Mouse (Mus musculus) stomach, postnatal 0 days (tissue): Measurements from ENCODE around the gene Sema3b. TPM values are rescaled to one million over a fixed set of nuclear protein-coding genes. Genes with fewer than 3 reads are reported as not detected.

Source experiments
- ATAC-seq: fragments of 200-750 bp; cut with Nextera tagmentation; 2 replicates; pipeline ENCODE4 v1.8.0; 2017; ENCODE audit not compliant: low FRiP score, low TSS enrichment
- DNase-seq: peaks from one replicate; pipeline ENCODE4 v3.0.0-alpha.2; 2016; ENCODE audit warnings: low spot score
- H3K27ac ChIP-seq: fragments of 300-500 bp; sonication (generic); replicated peaks from 2 replicates; pipeline ENCODE4 v1.5.1; 2014; ENCODE audit warnings: mild to moderate bottlenecking, control low read depth
- H3K27me3 ChIP-seq: fragments of 300-500 bp; sonication (generic); 2 replicates; pipeline ENCODE4 v1.6.1; 2014; ENCODE audit warnings: low read length; ENCODE audit not compliant: control insufficient read depth, insufficient read depth
- H3K36me3 ChIP-seq: fragments of 300-500 bp; sonication (generic); 2 replicates; pipeline ENCODE4 v1.6.1; 2014; ENCODE audit warnings: low read length, mixed read lengths; ENCODE audit not compliant: control insufficient read depth, insufficient read depth
- H3K4me1 ChIP-seq: fragments of 300-500 bp; sonication (generic); replicated peaks from 2 replicates; pipeline ENCODE4 v1.6.1; 2014; ENCODE audit warnings: antibody characterized with exemption; ENCODE audit not compliant: control insufficient read depth, insufficient read depth
- H3K4me2 ChIP-seq: fragments of 300-500 bp; sonication (generic); replicated peaks from 2 replicates; pipeline ENCODE4 v1.6.1; 2014; ENCODE audit warnings: low read depth, mild to moderate bottlenecking, control low read depth, moderate library complexity
- H3K4me3 ChIP-seq: fragments of 300-500 bp; sonication (generic); 2 replicates; pipeline ENCODE4 v1.5.1; 2014; ENCODE audit warnings: low read depth, low read length, control low read depth
- H3K9ac ChIP-seq: fragments of 300-500 bp; sonication (generic); 2 replicates; pipeline ENCODE4 v1.6.1; 2014; ENCODE audit warnings: mild to moderate bottlenecking, low read length, control low read depth, mixed read lengths
- H3K9me3 ChIP-seq: fragments of 300-500 bp; sonication (generic); 2 replicates; pipeline ENCODE4 v1.6.1; 2016; ENCODE audit warnings: low read length; ENCODE audit not compliant: control insufficient read depth
- CTCF ChIP-seq: IDR thresholded peaks from 2 replicates; pipeline ENCODE4 v1.5.1; 2016; ENCODE audit warnings: antibody characterized with exemption, low read depth, mild to moderate bottlenecking, moderate library complexity
- EP300 ChIP-seq: optimal IDR thresholded peaks from 2 replicates; pipeline ENCODE3; 2016; ENCODE audit warnings: antibody characterized with exemption
- WGBS: fragments of 180-500 bp; shearing (Covaris S2); extraction: QIAGEN DNeasy Blood & Tissue Kit; methylation state at CpG from one replicate; pipeline ENCODE4 v1.1.7; 2014; 5-methylcytosine and 5-hydroxymethylcytosine counted together
- polyA plus RNA-seq: library from polyadenylated mRNA; unstranded; fragments of >200 nt; fragmentation: Nextera tagmentation; extraction: Ambion mirVana; gene quantifications from 2 replicates; pipeline ENCODE4 v1.2.1, GENCODE M21; 2015

The Sema3b gene
- polyA plus RNA-seq, 1 experiment from 2014 or later, result 16.3 TPM

- H3K9ac ChIP-seq, result peak overlapping the region; percentile 85
- no peaks in the 10 kb centered on the region for H3K9me3 ChIP-seq
- no peak; the same call in 1 of the 2 replicates for TF ChIP-seq CTCF
- no peak for TF ChIP-seq EP300
- ATAC-seq (peak; percentile 91), DNase-seq (peak; percentile 98)
- H3K4me1 ChIP-seq, result peaks cover 22% of the 10 kb centered on the region
- no peaks in the 10 kb centered on the region for H3K27me3 ChIP-seq
- H3K4me3 ChIP-seq, result peak overlapping the region; percentile 69
- H3K27ac ChIP-seq, result peak overlapping the region; percentile 97
- WGBS, result under 1% methylated on average over 45 of the region's 53 CpGs
- H3K36me3 ChIP-seq, result peaks cover 22% of the 10 kb centered on the region
- H3K4me2 ChIP-seq, result peak overlapping the region; percentile 83
Measured at GRCm38 (mm10) chr9:107554319-107554825, 54.7 kb downstream of the Sema3b start.

GRCm38 (mm10) chr9:107553541-107554318, 55.3 kb downstream of the Sema3b start:
- Histone ChIP-seq H3K4me1 (peaks cover 22% of the 10 kb centered on the region), H3K27me3 (no peaks in the 10 kb centered on the region), H3K27ac (peak overlapping the region; percentile 78), H3K9me3 (no peaks in the 10 kb centered on the region), H3K36me3 (peaks cover 16% of the 10 kb centered on the region), H3K4me2 (peak overlapping the region; percentile 83), H3K4me3 (peak overlapping the region; percentile 69), H3K9ac (peak overlapping the region; percentile 58)
- no peak for TF ChIP-seq EP300
- TF ChIP-seq CTCF, result no peak
- DNase-seq (no peak), ATAC-seq (peak; percentile 33; the same call in 1 of the 2 replicates)
- WGBS, result 7% methylated on average over 37 of the region's 37 CpGs

- Histone ChIP-seq H3K36me3 (peaks cover 7% of the 10 kb centered on the region), H3K4me2 (peak overlapping the region; percentile 78; the same call in 1 of the 2 replicates), H3K27me3 (no peaks in the 10 kb centered on the region), H3K4me3 (no peak overlapping the region), H3K27ac (peak overlapping the region; percentile 69; the same call in 1 of the 2 replicates), H3K9ac (no peak overlapping the region), H3K4me1 (peaks cover 22% of the 10 kb centered on the region), H3K9me3 (no peaks in the 10 kb centered on the region)
- ATAC-seq (no peak), DNase-seq (no peak)
- no peak for TF ChIP-seq EP300
- no peak for TF ChIP-seq CTCF
- WGBS, result 73% methylated on average over 5 of the region's 5 CpGs
Measured at GRCm38 (mm10) chr9:107552690-107553393, 56.2 kb downstream of the Sema3b start.

GRCm38 (mm10) chr9:107551890-107552355, 57.1 kb downstream of the Sema3b start:
- Histone ChIP-seq H3K27me3 (no peaks in the 10 kb centered on the region), H3K4me3 (peak overlapping the region; percentile 46)
- 11% methylated on average over 8 of the region's 8 CpGs for WGBS

GRCm38 (mm10) chr9:107551117-107551889, 57.7 kb downstream of the Sema3b start, which contains the start of gene Rassf1:
Gene Rassf1, plus strand, starts transcription at chr9:107551555.
- WGBS, result 2% methylated on average over 62 of the region's 63 CpGs
- H3K36me3 ChIP-seq, result no peaks in the 10 kb centered on the region
- H3K9ac ChIP-seq, result peak within 1 kb of the TSS; percentile 59
- no peak for TF ChIP-seq CTCF
- TF ChIP-seq EP300, result no peak
- peaks cover 19% of the 10 kb centered on the region for H3K4me1 ChIP-seq
- peak within 1 kb of the TSS; percentile 46 for H3K4me3 ChIP-seq
- H3K9me3 ChIP-seq, result no peaks in the 10 kb centered on the region
- H3K27me3 ChIP-seq, result no peaks in the 10 kb centered on the region
- ATAC-seq (peak; percentile 43), DNase-seq (peak; percentile 80)
- H3K4me2 ChIP-seq, result peak within 1 kb of the TSS; percentile 78
- peak within 1 kb of the TSS; percentile 69 for H3K27ac ChIP-seq

More at GRCm38 (mm10) chr9:107551890-107552355, 57.1 kb downstream of the Sema3b start:
- Histone ChIP-seq H3K9me3 (no peaks in the 10 kb centered on the region), H3K9ac (peak overlapping the region; percentile 59), H3K4me1 (peaks cover 24% of the 10 kb centered on the region), H3K4me2 (peak overlapping the region; percentile 78), H3K36me3 (no peaks in the 10 kb centered on the region), H3K27ac (peak overlapping the region; percentile 69)
- TF ChIP-seq CTCF (no peak), EP300 (no peak)
- DNase-seq (no peak), ATAC-seq (no peak)
